Mouse (Mus musculus): Measurements from ENCODE around the gene Arf1.
"Not testable (repeated sequence)": the region's sequence is repeated elsewhere in the genome, so short reads cannot be mapped to it uniquely, and the experiment has no call there.

Arf1 gene

DNA sequence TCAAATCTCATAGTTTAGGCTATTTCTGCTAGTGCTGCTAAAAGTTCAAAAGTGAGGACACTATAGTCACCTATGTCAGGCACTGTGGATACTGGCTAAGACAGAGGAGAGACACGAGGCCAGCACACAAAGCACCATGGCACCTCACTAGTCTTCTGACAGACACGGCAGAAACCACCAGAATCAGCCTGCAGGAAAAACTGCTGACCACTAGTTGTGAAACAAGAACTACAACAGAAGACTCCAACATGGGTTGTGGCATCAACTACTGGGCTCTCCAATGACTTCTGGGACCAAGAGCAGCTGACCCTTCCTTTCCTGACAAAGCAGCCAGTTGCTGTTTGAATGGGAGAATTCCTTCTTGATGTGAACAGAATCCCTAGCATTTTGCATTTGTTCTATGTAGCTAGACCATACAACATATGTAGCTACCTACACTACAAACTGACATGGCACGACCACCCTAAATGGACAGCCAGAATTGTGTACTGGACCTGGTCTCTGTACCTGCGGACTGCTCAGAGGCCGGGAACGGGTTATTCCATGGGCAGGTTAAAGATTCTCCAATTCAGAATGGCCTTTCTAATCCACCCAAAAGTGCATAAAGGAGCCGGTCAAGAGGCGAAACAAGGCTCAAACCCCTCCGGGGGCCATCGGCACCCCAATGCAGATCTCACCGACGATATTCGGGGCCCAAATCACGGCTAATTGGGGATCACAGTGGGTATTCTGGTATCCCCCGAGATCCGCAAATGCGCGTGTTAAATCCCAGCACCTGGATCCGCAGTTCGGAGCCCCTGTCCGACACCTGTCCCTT, 1.1 kb downstream of the Arf1 start:
- DNase-seq (ENCODE audit: low read depth, low spot score): no peak

GRCm38 (mm10) chr11:59226251-59226650, 1.8 kb downstream of the Arf1 start:
- DNase-seq (ENCODE audit: low read depth, low spot score): no peak

GRCm38 (mm10) chr11:59225167-59225566, 2.9 kb downstream of the Arf1 start:
- DNase-seq (ENCODE audit: low read depth, low spot score): no peak

DNA sequence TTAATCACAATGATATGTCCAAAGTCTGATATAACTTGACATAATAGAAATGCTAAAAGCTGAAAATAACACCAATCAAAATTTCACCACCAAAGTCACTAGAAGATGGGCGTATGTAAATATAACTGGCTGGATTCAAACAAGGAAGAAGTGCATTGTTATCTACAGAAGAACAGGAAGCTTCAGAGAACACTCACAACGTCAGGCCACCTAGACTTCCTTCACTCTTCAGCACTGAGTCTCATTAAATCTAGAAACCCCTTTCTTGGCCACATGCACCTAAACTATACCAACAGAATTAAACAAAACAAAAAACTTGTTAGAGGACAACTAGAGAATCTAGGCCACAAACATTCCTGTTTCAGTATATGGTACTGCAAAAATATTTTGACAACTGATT, 3.6 kb downstream of the Arf1 start:
- DNase-seq (ENCODE audit: low read depth, low spot score): no peak

DNA sequence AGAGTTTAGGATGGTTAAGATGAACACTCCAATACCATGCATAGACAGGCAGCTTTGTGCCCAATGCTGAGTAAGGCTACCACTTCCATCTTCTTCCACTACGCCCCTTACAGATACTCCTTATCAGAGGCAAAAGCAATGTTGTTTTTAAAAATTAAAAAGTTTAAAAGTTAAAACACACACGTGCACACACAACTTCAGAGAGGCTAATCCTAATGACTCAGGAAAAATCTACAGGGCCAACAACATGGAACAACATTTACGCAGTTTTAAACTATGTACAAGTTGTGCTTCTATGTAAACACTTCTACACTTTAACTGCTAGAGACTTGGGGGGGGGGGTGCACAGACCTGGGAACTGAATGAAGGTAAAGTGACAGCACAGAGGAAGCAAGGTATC, 4.0 kb downstream of the Arf1 start:
- DNase-seq (ENCODE audit: low read depth, low spot score): no peak

GRCm38 (mm10) chr11:59222306-59222705, 5.8 kb downstream of the Arf1 start:
- DNase-seq (ENCODE audit: low read depth, low spot score): no peak

DNA sequence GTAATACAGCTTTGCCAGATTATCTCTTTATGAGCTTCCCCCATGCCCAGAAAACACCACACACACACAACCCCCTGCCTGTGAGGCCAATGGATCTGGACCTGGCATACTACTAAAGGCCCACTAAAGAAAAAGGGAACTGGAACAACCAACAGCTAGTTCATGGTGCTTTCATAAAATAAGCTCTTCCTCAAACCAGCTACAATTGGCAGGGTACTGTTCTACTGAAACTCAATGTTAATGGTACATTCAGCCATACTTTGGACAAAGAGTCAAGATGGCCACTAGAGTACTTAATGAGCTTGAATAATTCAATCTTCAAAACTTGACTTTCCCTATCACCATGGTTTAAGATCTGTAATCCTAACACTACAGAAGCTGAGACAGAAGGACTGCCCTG, 6.5 kb downstream of the Arf1 start:
- DNase-seq (ENCODE audit: low read depth, low spot score): no peak

DNA sequence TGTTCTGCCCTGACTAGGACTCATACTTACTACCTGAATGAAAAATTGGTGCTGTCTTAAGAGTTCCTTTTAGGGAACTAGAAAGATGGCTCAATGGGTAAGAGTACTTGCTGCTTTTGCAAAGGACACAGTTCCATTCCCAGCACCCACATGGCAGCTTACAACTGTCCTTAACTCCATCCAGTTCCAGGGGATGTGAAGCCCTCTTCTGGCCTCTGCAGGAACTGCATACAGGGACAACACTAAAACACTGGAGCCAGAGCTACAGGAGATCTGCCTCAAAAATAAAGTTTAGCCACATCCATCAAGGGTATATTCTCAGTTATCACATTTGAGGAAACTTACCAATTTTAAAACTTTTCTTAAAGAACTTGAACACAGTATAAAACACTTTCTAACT, 9.0 kb downstream of the Arf1 start:
- DNase-seq (ENCODE audit: low read depth, low spot score): no peak

DNA sequence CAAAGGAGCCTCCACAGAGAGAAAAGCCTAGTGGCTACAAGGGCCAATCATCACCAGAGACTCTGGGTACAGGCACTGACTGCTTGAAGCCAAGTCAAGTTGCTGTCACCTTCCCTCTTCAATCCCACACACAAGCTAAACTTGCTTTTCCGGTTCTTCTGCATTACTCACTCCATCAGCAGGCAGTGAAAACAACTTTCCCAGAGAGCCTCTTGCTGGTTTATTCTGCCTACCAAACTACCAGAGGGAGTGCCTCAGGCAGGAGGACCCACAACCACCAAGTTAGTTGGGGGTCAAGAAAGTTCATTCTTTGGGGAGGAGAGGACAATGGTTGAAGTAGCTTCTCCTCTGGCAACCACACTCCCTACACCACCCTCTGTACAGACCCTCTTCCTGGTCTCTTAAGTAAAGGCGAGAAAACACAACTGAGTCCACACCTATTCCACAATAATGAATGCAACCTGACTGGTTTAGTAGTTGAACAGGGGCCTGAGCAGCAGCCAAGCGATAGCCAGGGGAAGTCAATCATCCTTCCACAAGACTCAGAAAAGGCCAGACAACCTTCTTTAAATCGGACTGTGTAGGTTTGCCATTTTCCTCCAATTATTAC, 9.6 kb downstream of the Arf1 start:
- DNase-seq (ENCODE audit: low read depth, low spot score): no peak

DNA sequence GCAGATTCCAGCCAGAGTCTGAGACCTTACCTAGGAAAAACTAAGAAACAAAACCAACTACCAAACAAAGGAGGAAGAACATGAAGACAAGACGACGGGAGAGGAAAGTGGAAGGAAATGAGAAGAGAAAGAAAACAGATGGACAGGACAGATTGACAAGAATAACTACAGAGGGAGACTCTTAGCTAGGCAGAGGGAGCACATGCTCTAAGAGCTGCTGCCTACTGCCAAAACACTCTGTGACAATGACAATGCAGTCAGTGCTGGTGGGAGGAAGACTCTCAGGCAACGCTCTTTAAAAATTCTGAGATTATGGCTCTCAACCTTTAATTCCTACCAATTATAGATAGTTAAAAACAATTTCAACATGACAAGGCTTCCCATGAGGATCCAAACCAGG, 11.1 kb downstream of the Arf1 start:
- no peak for DNase-seq (ENCODE audit: low read depth, low spot score)

- DNase-seq (ENCODE audit: low read depth, low spot score): no peak
Observed at GRCm38 (mm10) chr11:59212892-59213494, 15.1 kb downstream of the Arf1 start.

DNA sequence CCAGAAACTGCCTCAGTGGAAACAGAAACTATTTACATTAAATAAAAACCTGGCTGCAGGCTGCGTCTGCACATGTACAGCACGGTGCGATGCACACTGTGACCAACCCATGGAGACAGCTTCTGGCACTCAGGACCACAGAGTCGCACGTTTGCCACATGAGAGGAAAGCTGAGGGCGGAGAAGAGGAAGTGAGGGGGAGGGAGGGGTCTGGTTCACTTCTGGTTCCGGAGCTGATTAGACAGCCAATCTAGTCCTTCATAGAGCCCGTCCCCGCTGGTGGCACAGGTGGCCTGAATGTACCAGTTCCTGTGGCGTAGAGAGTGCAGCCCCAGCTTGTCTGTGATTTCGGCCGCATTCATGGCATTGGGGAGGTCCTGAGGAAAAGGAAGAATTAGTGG, 15.8 kb downstream of the Arf1 start:
- DNase-seq (ENCODE audit: low read depth, low spot score): not testable (repeated sequence)

DNA sequence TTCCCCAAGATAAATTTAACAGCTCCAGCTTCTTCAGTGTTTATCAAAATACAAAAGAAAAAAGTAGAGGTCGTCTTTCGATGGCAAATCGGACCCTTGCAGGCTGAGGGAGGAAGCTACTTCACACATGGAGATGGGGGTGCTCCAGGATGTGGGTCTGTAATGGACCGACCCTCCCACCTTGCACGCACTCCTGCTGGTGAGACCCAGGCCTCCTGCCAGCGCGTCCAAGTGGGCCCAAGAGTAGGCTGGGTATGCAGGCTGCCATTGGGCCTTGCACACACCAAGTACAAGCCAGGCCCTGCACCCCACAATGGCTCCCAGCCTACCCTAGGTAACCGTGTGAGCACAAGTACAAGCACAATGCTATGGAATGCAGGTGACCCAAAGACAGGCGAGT, 16.5 kb downstream of the Arf1 start:
- not testable (repeated sequence) for DNase-seq (ENCODE audit: low read depth, low spot score)

DNA sequence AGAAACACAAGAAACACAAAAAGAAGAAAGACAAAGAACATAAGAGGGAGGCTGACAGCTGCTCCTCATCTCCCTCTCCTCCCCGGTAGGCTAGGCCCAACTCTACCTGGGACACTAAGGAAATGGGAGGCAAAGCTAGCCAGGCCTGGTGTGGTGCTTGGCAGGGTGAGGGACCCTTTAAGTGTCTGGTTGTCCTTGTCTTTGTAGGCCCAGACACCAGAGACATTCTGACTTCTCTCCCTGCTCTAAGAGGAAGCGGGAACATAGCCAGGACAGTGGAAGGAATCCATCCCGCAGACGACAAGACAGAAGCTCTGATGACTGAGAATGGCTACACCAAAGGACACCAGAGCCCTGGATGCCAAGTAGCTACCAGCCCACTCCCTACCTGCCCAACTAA, 18.1 kb downstream of the Arf1 start:
- no peak for DNase-seq (ENCODE audit: low read depth, low spot score)

DNA sequence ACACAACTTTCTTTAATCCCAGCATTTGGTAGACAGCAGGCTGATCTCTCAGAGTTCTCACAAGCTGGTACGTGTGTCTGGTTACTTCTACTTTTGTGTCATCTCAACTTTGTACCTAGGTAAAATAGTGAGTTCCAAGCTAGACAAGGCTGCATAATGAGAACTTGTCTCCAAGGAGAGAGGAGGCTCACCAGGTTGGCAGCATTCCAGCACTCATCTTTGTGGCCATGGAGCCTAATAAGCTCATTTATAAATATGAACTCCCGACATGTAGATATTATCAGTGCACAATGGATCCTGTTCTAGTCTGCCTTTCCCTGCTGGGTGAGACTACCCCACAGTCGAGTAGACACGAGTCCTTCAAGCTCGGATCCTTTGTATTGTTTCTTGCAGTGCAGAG, 18.5 kb downstream of the Arf1 start:
- no peak for DNase-seq (ENCODE audit: low read depth, low spot score)

DNA sequence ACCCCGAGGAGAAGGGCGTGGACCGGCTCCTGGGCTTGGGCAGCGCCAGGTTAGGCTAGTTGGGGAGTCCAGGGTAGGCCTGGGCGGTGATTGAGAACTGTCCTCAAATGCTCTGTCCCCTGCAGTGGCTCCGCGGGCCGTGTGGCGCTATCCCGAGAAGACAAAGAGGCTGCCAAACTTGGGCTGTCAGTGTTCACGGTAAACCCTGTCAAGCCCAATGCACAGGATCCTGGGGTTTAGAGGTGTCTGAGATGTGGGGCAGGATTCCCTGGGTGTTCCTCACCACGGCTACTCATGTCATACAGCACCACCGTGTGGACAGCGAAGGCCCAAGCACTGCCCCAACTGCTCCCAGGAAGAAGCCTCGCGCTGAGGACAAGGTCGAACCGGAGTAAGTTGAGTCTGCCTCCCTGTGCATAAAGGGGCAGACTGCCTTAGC, 19.0 kb downstream of the Arf1 start:
- no peak for DNase-seq (ENCODE audit: low read depth, low spot score)

DNA sequence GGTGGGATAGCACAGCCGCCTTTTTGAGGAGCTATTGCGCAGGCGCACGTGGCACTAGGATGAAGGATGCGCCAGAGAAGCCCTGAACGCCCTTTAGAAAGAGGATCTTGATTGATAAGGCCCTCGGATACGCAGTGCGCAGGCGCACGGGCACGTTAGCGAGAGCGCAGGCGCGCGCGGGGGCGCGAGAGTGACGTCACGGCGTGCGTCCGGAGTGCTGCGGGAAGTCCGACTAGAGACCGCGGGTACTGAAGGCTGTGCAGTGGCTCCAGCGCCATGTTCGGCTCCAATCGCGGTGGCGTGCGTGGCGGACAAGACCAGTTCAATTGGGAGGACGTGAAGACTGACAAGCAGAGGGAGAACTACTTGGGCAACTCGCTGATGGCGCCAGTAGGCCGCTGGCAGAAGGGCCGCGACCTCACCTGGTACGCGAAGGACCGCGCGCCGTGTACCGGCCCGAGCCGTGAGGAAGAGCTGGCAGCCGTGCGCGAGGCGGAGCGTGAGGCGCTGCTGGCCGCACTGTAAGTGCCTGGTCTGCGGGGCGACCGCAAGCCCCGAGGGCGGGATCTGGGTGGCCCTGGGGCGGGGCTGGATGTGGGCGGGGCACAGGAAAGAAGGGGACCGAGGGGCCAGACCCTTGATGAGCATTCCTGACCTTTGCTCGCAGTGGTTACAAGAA, 19.8 kb downstream of the Arf1 start, which contains the start of gene 2310033P09Rik:
TSS of gene 2310033P09Rik (plus strand) at position 169 of the 679 bp plus-strand sequence.
- peak; percentile 97 for DNase-seq (ENCODE audit: low read depth, low spot score)

- DNase-seq (ENCODE audit: low read depth, low spot score): peak; percentile 97
Observed at GRCm38 (mm10) chr11:59202081-59202995, 25.7 kb downstream of the Arf1 start, which contains the start of gene Mrpl55. Mrpl55 (plus strand) TSS chr11:59202486.

- no peak for DNase-seq (ENCODE audit: low read depth, low spot score)
Observed at GRCm38 (mm10) chr11:59201216-59202002, 26.7 kb downstream of the Arf1 start.

- DNase-seq (ENCODE audit: low read depth, low spot score): no peak
Observed at GRCm38 (mm10) chr11:59196230-59196629, 31.8 kb downstream of the Arf1 start.

All from WW6 (cell line).